27 mouse cellular contexts compared by ENCODE assay signal in the genomic region with DNA sequence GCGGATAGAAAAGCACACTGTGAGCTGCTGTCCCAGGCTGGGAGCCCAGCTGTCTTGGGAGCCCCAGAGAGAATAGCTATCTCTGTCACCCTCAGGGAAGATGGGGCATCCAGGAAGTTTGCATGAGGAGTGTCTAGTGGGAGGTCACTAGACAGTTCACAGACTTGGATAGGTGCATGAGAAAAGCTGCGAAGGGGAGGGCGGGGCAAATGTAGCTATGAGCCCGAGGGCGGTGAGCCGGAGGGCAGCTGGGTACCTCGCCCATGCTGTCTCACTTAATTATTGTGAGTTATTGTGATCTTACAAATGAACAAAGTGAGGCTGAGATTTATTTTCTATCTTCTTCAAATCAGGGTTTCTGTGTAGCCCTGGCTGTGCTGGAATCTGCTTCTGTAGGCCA.
"Had no signal": no experiment of that assay in that cellular context is flagged by ENCODE, and none has a peak within 500 bp of the region (broad histone marks: within the 10 kb centered on the region; RNA-seq: fewer than 3 reads in every experiment).

No protein-coding gene starts in this region.

- ATAC-seq: hindbrain, postnatal 0 days; intestine, embryonic 15.5 days had no signal

- H3K4me3 ChIP-seq: heart, embryonic 10.5 days; heart, embryonic 13.5 days; heart, embryonic 15.5 days; hindbrain, embryonic 13.5 days; hindbrain, embryonic 15.5 days; intestine, embryonic 15.5 days; kidney, embryonic 15.5 days; left cerebral cortex, adult 2 months; limb, embryonic 10.5 days; limb, embryonic 12.5 days; liver, embryonic 13.5 days; liver, embryonic 15.5 days had no signal

- DNase-seq: gastrocnemius, postnatal 14 days; gastrocnemius, postnatal 36 days; heart, adult 18-20 months; heart, postnatal 14 days; heart, postnatal 36 days; kidney, adult 11 months; kidney, adult 2 months; kidney, adult 9 months; kidney, postnatal 14 days; kidney, postnatal 36 days; layer of hippocampus, adult 9-11 months; liver; liver, embryonic 13.5 days had no signal

- H3K4me2 ChIP-seq: heart, embryonic 13.5 days; heart, embryonic 15.5 days; hindbrain, embryonic 13.5 days; hindbrain, embryonic 15.5 days; intestine, embryonic 15.5 days; kidney, embryonic 15.5 days; limb, embryonic 12.5 days; liver, embryonic 11.5 days; liver, embryonic 13.5 days; liver, embryonic 15.5 days had no signal

- H3K9ac ChIP-seq: heart, embryonic 13.5 days; heart, embryonic 15.5 days; hindbrain, embryonic 13.5 days; hindbrain, embryonic 15.5 days; intestine, embryonic 15.5 days; kidney, embryonic 15.5 days; limb, embryonic 12.5 days; liver, embryonic 13.5 days; liver, embryonic 15.5 days had no signal

- H3K27ac ChIP-seq: heart, embryonic 10.5 days; heart, embryonic 15.5 days; hindbrain, embryonic 13.5 days; hindbrain, embryonic 15.5 days; hindbrain, postnatal 0 days; intestine, embryonic 15.5 days; kidney, embryonic 15.5 days; kidney, postnatal 0 days; left cerebral cortex, adult 2 months; limb, embryonic 10.5 days; limb, embryonic 12.5 days; liver, embryonic 13.5 days; liver, embryonic 15.5 days had no signal

- H3K9me3 ChIP-seq: heart, embryonic 10.5 days; heart, embryonic 15.5 days; hindbrain, embryonic 13.5 days; hindbrain, embryonic 15.5 days; intestine, embryonic 15.5 days; kidney, embryonic 15.5 days; limb, embryonic 10.5 days; limb, embryonic 12.5 days; liver, embryonic 13.5 days; liver, embryonic 15.5 days had no signal

- H3K27me3 ChIP-seq: heart, embryonic 13.5 days; heart, embryonic 15.5 days; hindbrain, embryonic 13.5 days; hindbrain, embryonic 15.5 days; intestine, embryonic 15.5 days; kidney, embryonic 15.5 days; limb, embryonic 12.5 days; liver, embryonic 13.5 days; liver, embryonic 15.5 days had no signal

- H3K36me3 ChIP-seq: heart, embryonic 15.5 days; hindbrain, embryonic 13.5 days; hindbrain, embryonic 15.5 days; intestine, embryonic 15.5 days; kidney, embryonic 15.5 days; limb, embryonic 10.5 days; limb, embryonic 12.5 days; liver, embryonic 13.5 days; liver, embryonic 15.5 days had no signal

- H3K4me1 ChIP-seq: hindbrain, embryonic 13.5 days; hindbrain, embryonic 15.5 days; intestine, embryonic 15.5 days; kidney, embryonic 15.5 days; limb, embryonic 10.5 days; limb, embryonic 12.5 days; liver, embryonic 13.5 days; liver, embryonic 15.5 days had no signal
